Mouse (Mus musculus) adrenal gland, postnatal 4 days (tissue): Measurements from ENCODE around the gene Zfp687. TPM values are rescaled to one million over a fixed set of nuclear protein-coding genes. Genes with fewer than 3 reads are reported as not detected.
"Not testable (repeated sequence)": the region's sequence is repeated elsewhere in the genome, so short reads cannot be mapped to it uniquely, and the experiment has no call there.

Source experiments
- DNase-seq, 2 experiments: peaks; one replicate each; pipeline ENCODE4 v3.0.0; 2021 to 2022; ENCODE audit warnings: low spot score in 2 of 2, mixed read lengths in 2 of 2
- long read RNA-seq, 2 experiments: library from polyadenylated mRNA; stranded (forward); transcript quantifications; one replicate each; pipeline ENCODE4 v2.0.0; 2021
- total RNA-seq, 2 experiments: library from RNA; stranded (reverse); gene quantifications; 2 replicates each; pipeline ENCODE4 v1.2.3; 2021

The Zfp687 gene
- total RNA-seq: 10 to 100 TPM; 76.5 to 81.4 TPM
- long read RNA-seq, experiment 1, partial matches to known transcripts: 10 of 15 reads
- long read RNA-seq, experiment 1, other reads (novel, unspliced or antisense): 5 of 15 reads
- long read RNA-seq, experiment 2, partial matches to known transcripts: 10 of 20 reads
- long read RNA-seq, experiment 2, other reads (novel, unspliced or antisense): 10 of 20 reads

GRCm38 (mm10) chr3:95015337-95015872 is at the start of gene Zfp687:
TSS of gene Zfp687 (minus strand) at chr3:95015448.
- DNase-seq: peak; percentile 92 to 96

DNA sequence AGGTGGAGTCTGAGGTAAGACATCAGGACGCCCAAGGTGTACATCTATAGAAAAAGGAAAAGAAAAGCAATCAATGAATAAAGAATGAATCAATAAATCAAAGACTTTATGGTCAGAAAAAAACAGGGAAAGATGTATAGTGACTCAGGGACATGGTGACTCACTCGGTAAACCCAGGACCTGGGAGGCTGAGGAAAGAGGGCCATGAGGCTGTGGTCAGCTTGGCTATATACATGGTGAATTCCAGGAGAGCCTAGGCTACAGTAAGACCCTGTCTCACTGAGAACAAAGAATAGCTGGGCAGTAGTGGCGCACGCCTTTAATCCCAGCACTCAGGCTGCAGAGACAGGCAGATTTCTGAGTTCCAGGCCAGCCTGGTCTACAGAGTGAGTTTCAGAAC is 48.5 kb upstream of the Zfp687 start:
- no peak for DNase-seq

DNA sequence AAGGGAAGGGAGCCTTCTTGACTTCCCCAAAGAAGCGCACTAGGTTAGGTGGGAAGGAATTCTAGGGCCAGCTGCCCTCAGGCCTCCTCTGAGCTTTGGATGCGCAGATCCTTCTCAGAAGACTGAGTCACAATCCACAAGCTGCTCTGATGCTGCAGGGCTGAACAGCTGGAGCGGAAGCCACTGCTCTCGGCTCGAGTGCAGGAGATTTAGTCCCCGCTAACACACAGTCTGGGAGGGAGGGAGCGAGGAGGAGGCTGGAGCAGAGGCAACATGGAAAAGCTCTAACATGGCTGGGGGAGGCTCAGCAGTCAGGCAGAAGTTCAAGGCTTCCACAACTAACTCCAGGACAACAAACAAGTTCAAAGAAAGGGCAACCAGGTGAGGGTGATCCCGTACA is 42.8 kb upstream of the Zfp687 start:
- DNase-seq: no peak

GRCm38 (mm10) chr3:95056275-95056674 is 41.0 kb upstream of the Zfp687 start:
- no peak for DNase-seq

DNA sequence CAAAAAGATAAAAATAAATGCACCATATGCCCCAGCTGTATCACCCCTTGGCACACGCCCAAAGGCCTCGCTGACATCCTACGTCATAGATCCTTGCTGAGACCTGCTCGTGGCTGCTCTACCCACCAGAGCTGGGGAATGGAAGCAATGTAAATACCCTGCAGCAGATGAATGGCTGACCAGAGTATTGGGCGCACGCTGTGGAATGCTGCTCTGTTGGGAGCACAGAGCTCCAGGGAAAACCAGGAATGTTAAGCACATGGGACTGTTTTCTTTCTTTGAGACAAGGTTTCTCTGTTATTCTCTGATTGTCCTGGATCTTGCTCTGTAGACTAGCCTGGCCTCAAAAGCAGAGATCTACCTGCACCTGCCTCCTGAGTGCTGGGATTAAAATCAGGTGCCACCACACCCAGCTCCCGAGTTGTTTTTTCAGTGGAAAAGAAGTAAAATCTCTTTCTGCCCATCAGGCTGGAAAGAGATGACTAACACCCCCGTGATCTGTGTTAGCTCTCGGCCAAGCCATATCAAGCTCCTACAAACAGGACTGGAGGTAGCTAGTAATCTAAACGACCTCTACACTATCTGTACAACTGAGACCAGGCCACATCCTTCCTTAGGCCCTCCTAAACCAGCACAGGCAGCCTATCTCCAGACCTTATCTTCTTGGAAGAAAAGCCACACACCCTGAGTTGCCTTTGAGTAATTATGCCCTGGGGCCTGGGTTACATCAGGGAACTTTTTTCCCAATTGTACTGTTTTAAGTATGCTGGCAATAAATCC is 39.4 kb upstream of the Zfp687 start:
- no peak for DNase-seq

GRCm38 (mm10) chr3:95053701-95054100 is 38.5 kb upstream of the Zfp687 start:
- DNase-seq: no peak

GRCm38 (mm10) chr3:95052959-95053358 is 37.7 kb upstream of the Zfp687 start:
- no peak for DNase-seq

- DNase-seq: no peak
Measured at GRCm38 (mm10) chr3:95047914-95048313, 32.7 kb upstream of the Zfp687 start.

GRCm38 (mm10) chr3:95046462-95047057 is 31.3 kb upstream of the Zfp687 start:
- DNase-seq: no peak

- DNase-seq: no peak
Measured at GRCm38 (mm10) chr3:95043251-95043650, 28.0 kb upstream of the Zfp687 start.

DNA sequence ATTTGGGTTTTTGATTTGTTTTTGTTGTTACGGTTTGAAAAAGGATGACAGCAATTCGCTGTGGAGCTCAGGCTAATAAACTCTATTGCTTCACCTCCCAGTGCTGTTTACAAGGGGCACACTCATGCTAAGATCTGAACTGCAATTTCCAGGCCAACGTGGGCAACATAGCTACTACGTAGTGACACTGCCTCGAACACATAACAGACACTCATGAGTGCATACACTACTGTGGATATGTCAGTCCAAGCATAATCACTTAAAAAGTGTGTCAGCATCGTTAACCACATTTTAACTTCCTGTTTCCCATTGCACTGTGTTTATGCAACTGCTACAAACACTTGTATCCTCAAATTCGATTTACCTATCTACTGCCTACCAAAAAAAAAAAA is 27.6 kb upstream of the Zfp687 start:
- DNase-seq: no peak

DNA sequence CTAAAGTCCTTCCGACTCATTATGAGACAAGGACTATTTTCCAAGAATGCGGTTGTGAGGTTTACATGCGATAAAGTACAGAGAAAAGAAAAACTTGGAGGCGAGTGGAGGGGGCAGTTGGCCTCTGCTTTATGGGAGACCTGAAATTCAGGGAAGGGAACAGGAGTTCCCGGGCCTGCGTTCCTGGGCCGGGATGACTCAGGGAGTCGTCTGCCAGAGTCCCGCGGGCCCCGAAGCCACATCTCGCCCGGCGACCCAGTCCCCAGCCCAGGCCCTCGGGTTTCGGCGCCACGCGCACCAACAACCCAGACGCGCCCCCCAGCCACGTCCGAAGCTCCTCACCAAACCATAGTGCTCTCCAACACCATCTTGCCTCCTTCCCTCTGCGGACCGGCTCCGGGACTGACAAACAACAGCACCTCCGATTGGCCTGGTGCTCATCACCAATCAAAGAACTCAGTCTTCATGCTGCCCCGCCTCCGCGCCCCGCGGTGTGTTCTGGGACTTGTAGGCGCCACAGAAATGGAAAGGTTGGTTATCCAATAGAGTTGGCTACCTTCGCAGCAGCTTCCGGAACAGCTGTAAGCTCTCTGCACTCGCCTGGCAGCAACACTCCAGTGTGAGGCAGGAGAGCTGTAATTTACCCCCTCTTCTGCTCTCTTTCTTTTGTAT is 27.1 kb upstream of the Zfp687 start, which contains the start of gene Psmd4:
Psmd4 (minus strand) TSS at position 449 of the 672 bp plus-strand sequence.
- DNase-seq: peak; percentile 81 to 94

GRCm38 (mm10) chr3:95041625-95042024 is 26.4 kb upstream of the Zfp687 start:
- no peak for DNase-seq

- DNase-seq: no peak
Measured at GRCm38 (mm10) chr3:95029953-95030352, 14.7 kb upstream of the Zfp687 start.

GRCm38 (mm10) chr3:95029291-95029827 is 14.1 kb upstream of the Zfp687 start:
- not testable (repeated sequence) for DNase-seq

DNA sequence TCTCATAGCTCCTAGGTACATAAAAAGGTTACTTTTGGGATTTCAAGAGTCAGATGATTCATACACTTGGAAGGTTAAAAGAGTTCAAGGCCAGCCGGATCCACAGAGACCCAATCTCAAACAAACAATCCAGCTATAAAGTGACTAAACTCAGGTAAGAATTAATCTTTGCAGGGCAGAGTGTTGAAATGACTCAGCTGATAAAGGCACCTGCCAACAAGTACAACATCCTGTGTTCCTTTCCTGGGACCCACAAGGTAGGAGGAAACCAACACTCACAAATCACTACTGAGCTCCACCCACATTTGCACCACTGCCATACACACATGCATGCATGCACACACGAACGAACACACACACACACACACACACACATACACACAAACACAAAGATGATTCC is 13.4 kb upstream of the Zfp687 start:
- no peak for DNase-seq

DNA sequence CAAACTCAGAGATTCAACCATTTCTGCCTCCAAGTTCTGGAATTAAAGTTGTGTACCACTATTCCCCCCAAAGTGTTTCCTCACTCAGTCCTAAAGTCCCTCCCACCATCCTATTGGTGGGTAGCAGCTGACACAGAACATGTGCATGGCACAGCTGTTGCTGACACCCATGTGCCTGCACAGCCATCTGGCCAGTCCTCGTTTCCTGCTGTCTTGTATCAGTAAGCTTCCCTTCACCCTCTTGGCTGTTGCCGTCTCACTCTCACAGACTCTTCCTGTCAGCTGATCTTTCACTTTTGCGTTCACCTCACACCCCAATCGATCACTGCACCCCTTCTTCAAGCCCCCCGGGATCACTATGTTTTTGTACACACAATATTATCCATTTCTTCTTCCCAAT is 12.5 kb upstream of the Zfp687 start:
- DNase-seq: no peak

DNA sequence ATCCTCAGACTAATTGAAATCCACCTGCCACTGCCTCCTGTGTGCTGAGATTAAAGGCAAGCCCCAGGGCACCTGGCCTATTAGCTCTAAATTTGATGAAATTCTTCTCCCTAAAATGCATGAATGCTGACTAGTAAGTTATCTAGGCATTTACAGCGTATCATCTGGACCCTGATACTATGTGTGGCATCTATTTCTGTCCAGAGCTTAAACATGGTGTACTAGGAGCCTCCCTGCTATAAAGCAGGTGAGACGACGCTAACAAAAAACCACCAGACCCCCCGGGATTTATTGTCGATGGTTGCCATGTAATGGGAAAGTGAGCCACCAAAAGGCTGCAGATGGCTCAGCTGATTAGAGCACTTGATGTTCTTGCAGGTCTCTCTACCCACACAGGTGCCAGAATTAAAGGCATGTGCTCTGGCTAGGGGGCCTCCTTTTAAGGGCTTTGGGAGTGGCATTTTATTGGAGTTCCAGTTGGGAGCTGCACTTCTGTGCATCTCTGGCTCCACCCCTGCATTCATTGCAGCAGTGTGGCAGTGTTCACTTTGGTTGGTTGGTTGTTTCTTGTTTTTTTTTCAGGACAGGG is 11.9 kb upstream of the Zfp687 start:
- no peak for DNase-seq

GRCm38 (mm10) chr3:95025202-95025601 is 10.0 kb upstream of the Zfp687 start:
- DNase-seq: no peak

- no peak for DNase-seq
Measured at GRCm38 (mm10) chr3:95024551-95024950, 9.3 kb upstream of the Zfp687 start.

DNA sequence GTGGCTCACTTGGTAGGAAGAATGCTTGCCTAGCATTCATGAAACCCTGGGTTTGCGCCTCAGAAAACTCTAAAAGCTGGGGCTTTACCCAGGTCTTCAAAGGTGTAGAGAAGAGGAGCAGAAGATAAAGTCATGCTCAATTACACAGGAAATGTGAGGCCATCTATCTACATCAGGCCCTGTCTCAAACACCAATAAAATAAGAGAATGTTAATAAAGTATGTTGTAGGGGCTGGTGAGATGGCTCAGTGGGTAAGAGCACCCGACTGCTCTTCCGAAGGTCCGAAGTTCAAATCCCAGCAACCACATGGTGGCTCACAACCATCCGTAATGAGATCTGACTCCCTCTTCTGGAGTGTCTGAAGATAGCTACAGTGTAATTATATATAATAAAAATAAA is 5.7 kb upstream of the Zfp687 start:
- DNase-seq: not testable (repeated sequence)
